In the genomic region with DNA sequence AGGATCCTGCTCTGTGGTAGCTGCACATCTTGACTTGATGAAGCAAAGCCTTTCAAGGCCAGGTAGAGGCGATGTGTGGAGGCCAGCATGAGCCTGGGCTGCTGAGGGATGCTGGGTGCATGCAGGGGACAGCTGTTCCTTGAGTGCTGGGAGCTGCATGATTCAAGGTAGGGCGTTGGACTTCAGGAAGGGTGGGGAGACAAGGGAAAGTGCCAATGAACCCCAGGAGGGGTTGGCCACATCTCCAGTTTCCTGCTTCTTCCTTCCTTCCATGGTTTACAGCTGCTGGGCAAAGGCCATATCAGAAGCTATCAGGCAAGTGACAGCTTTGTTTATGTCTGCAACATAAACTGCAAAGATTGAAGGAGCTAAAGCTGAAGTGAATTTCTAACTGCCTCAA, we compare ENCODE assay signal across 17 mouse cellular contexts. TPM values are rescaled to one million over a fixed set of nuclear protein-coding genes. Genes with fewer than 3 reads are reported as not detected.
DNase-seq lines count a peak whose midpoint lies in the region; ATAC-seq and TF ChIP-seq lines count a peak whose summit lies in the region.
"Had no signal": no experiment of that assay in that cellular context is flagged by ENCODE, and none has a peak within 500 bp of the region (broad histone marks: within the 10 kb centered on the region; RNA-seq: fewer than 3 reads in every experiment).

No protein-coding gene starts in this region.

- H3K4me1 ChIP-seq in embryonic facial prominence, embryonic 15.5 days = 0 out of 2 replicates have a peak, but pooled peaks cover 3% of the 10 kb centered on the region
- peaks cover 10% of the 10 kb centered on the region for H3K4me1 ChIP-seq in embryonic facial prominence, embryonic 10.5 days
- peaks cover 20% of the 10 kb centered on the region for H3K4me1 ChIP-seq in liver, embryonic 12.5 days
- H3K4me1 ChIP-seq in liver, postnatal 0 days (ENCODE audit: insufficient read depth) = peaks cover 20% of the 10 kb centered on the region
- H3K4me1 ChIP-seq: midbrain, embryonic 13.5 days had no signal

- no peak for ATAC-seq in embryonic facial prominence, embryonic 15.5 days (ENCODE audit: insufficient number of reproducible peaks, low FRiP score, low TSS enrichment, low read depth)
- no peak for ATAC-seq in liver, embryonic 12.5 days
- no peak for ATAC-seq in liver, postnatal 0 days
- ATAC-seq in granulocyte monocyte progenitor cell, adult 5-6 weeks (replicated peaks; ENCODE audit: poor library complexity, severe bottlenecking) = peak; percentile 10; the same call in 1 of the 2 replicates
- ATAC-seq: forebrain, embryonic 16.5 days; midbrain, embryonic 13.5 days had no signal

- TF ChIP-seq EP300 in liver, postnatal 0 days (IDR thresholded peaks at IDR 0.05; ENCODE audit: low read depth) = no peak

- no peak overlapping the region for H3ac ChIP-seq in myocyte (ENCODE audit: control insufficient read depth, insufficient read length)

- no peak overlapping the region for H3K4me2 ChIP-seq in embryonic facial prominence, embryonic 15.5 days (replicated peaks)
- no peak overlapping the region for H3K4me2 ChIP-seq in liver, embryonic 12.5 days
- H3K4me2 ChIP-seq in liver, postnatal 0 days (ENCODE audit: low read depth, low read length) = no peak overlapping the region
- H3K4me2 ChIP-seq in myocyte (ENCODE audit: low read depth) = peak overlapping the region; percentile 50
- H3K4me2 ChIP-seq: midbrain, embryonic 13.5 days had no signal

- no peaks in the 10 kb centered on the region for H3K27me3 ChIP-seq in embryonic facial prominence, embryonic 15.5 days
- H3K27me3 ChIP-seq in embryonic facial prominence, embryonic 10.5 days (replicated peaks; ENCODE audit: low read depth, poor library complexity, severe bottlenecking) = no peaks in the 10 kb centered on the region; the same call in 1 of the 2 replicates
- 0 out of 2 replicates have a peak, but pooled peaks cover 4% of the 10 kb centered on the region for H3K27me3 ChIP-seq in liver, embryonic 12.5 days (replicated peaks)
- no peaks in the 10 kb centered on the region for H3K27me3 ChIP-seq in liver, postnatal 0 days (ENCODE audit: insufficient read depth, low read length)
- no peaks in the 10 kb centered on the region for H3K27me3 ChIP-seq in myocyte (ENCODE audit: control insufficient read depth, insufficient read depth, insufficient read length)

- no peaks in the 10 kb centered on the region for H3K9me3 ChIP-seq in embryonic facial prominence, embryonic 15.5 days (replicated peaks)
- H3K9me3 ChIP-seq in embryonic facial prominence, embryonic 10.5 days = no peaks in the 10 kb centered on the region
- no peaks in the 10 kb centered on the region for H3K9me3 ChIP-seq in liver, embryonic 12.5 days (replicated peaks)
- H3K9me3 ChIP-seq in liver, postnatal 0 days (ENCODE audit: low read length) = no peaks in the 10 kb centered on the region
- H3K9me3 ChIP-seq: midbrain, embryonic 13.5 days had no signal

- no peak for TF ChIP-seq POLR2A in myocyte (IDR thresholded peaks at IDR 0.05; ENCODE audit: insufficient read length, low read depth)

- H3K27ac ChIP-seq in embryonic facial prominence, embryonic 15.5 days (replicated peaks) = 0 out of 2 replicates have a peak overlapping the region, but pooled peaks have one; percentile 3
- H3K27ac ChIP-seq in embryonic facial prominence, embryonic 10.5 days (replicated peaks) = no peak overlapping the region
- peak overlapping the region; percentile 10; the same call in 1 of the 2 replicates for H3K27ac ChIP-seq in liver, embryonic 12.5 days
- no peak overlapping the region for H3K27ac ChIP-seq in liver, postnatal 0 days (ENCODE audit: low read depth)
- H3K27ac ChIP-seq: liver, embryonic 14.5 days; midbrain, embryonic 13.5 days had no signal

- H3K36me3 ChIP-seq in embryonic facial prominence, embryonic 15.5 days = no peaks in the 10 kb centered on the region
- H3K36me3 ChIP-seq in embryonic facial prominence, embryonic 10.5 days (replicated peaks) = no peaks in the 10 kb centered on the region
- no peaks in the 10 kb centered on the region for H3K36me3 ChIP-seq in liver, embryonic 12.5 days
- H3K36me3 ChIP-seq in liver, postnatal 0 days (replicated peaks; ENCODE audit: insufficient read depth, low read length) = no peaks in the 10 kb centered on the region
- H3K36me3 ChIP-seq in myocyte (ENCODE audit: control insufficient read depth, insufficient read depth) = no peaks in the 10 kb centered on the region
- H3K36me3 ChIP-seq: midbrain, embryonic 13.5 days had no signal

- no peak for TF ChIP-seq CTCF in liver, postnatal 0 days (IDR thresholded peaks at IDR 0.05; ENCODE audit: low read depth)

- H3K4me3 ChIP-seq in embryonic facial prominence, embryonic 15.5 days (replicated peaks) = no peak overlapping the region
- H3K4me3 ChIP-seq in embryonic facial prominence, embryonic 10.5 days = no peak overlapping the region
- no peak overlapping the region for H3K4me3 ChIP-seq in liver, embryonic 12.5 days
- H3K4me3 ChIP-seq in liver, postnatal 0 days (ENCODE audit: low read depth, low read length) = no peak overlapping the region
- no peak overlapping the region for H3K4me3 ChIP-seq in myocyte
- H3K4me3 ChIP-seq: midbrain, embryonic 13.5 days had no signal

- WGBS in embryonic facial prominence, embryonic 15.5 days = 53% methylated on average over 2 of the region's 2 CpGs
- WGBS in embryonic facial prominence, embryonic 10.5 days = 65% methylated on average over 2 of the region's 2 CpGs
- 31% methylated on average over 2 of the region's 2 CpGs for WGBS in liver, embryonic 12.5 days (ENCODE audit: insufficient replicate concordance)
- WGBS in liver, postnatal 0 days (ENCODE audit: insufficient replicate concordance) = 46% methylated on average over 2 of the region's 2 CpGs

- no peak overlapping the region for H3K9ac ChIP-seq in embryonic facial prominence, embryonic 15.5 days
- H3K9ac ChIP-seq in liver, embryonic 12.5 days = no peak overlapping the region
- H3K9ac ChIP-seq in liver, postnatal 0 days (replicated peaks) = no peak overlapping the region
- H3K9ac ChIP-seq: liver, embryonic 14.5 days; midbrain, embryonic 13.5 days had no signal

- no peak for DNase-seq in embryonic facial prominence, embryonic 10.5 days (ENCODE audit: low spot score)
- no peak for DNase-seq in liver, postnatal 0 days
- DNase-seq in left cerebral cortex, adult 18-20 months (ENCODE audit: low spot score in 2 of 2) = no peak
- DNase-seq in retina, postnatal 1 day = no peak
- DNase-seq: adrenal gland, postnatal 14 days; cerebellum, adult 9-10 months; kidney, postnatal 25 days; left cerebral cortex, postnatal 4 days; right cerebral cortex, postnatal 25 days; thymus, postnatal 14 days had no signal

- H3K79me2 ChIP-seq in myocyte (ENCODE audit: control insufficient read depth, insufficient read depth) = no peaks in the 10 kb centered on the region

TF ChIP-seq in myocyte, 11 proteins besides CTCF, POLR2A, EP300 and RAD21:
- TF ChIP-seq USF1 (IDR thresholded peaks at IDR 0.05; ENCODE audit: low read depth) (no peak), MYOG (IDR thresholded peaks at IDR 0.05; ENCODE audit: control insufficient read depth in 1 of 3, insufficient read depth in 1 of 3, insufficient read length in 2 of 3, low read depth in 2 of 3) (peak; percentile 62 to 92 (median 74)), MYOD1 (IDR thresholded peaks at IDR 0.05; ENCODE audit: control insufficient read depth in 1 of 3, insufficient read length in 2 of 3, low read depth in 2 of 3) (peak in 2 of 3 experiments; percentile 72 to 88)
TF ChIP-seq in myocyte: peak in this region for 2.

RNA-seq across cellular contexts. Expression of a gene that starts 28.9 kb away (rescaled TPM):
- polyA plus RNA-seq in embryonic facial prominence, embryonic 15.5 days (2015; fragmentation: Nextera tagmentation; extraction: Ambion mirVana) = 2.5 and 3.6 TPM in 2 replicates
- 0.31 and 0.50 TPM in 2 replicates for polyA plus RNA-seq in embryonic facial prominence, embryonic 10.5 days (2016; fragmentation: Nextera tagmentation; extraction: Ambion mirVana)
- polyA plus RNA-seq in liver, embryonic 12.5 days (2016; fragmentation: Nextera tagmentation; extraction: Ambion mirVana) = 1.2 TPM in 2 replicates
- polyA plus RNA-seq in liver, postnatal 0 days (2015; fragmentation: Nextera tagmentation; extraction: Ambion mirVana) = 3.8 and 4.2 TPM in 2 replicates
- total RNA-seq in granulocyte monocyte progenitor cell, adult 5-6 weeks (2014; fragmentation: Nextera tagmentation) = 8.7 and 15.1 TPM in 2 replicates
- 6.2 and 7.8 TPM in 2 replicates for total RNA-seq in granulocyte monocyte progenitor cell, adult 5-6 weeks (2017)
- 20.8 TPM for polyA plus RNA-seq in myocyte (2012; fragmentation: generic; extraction: Trizol)
- 1 to 10 TPM; 1.5 to 1.6 TPM for total RNA-seq in left cerebral cortex, adult 18-20 months (2021)
- polyA plus RNA-seq: forebrain, embryonic 16.5 days had no signal

RNA-seq across cellular contexts. Expression of a gene that starts 51.1 kb away (rescaled TPM):
- polyA plus RNA-seq in embryonic facial prominence, embryonic 15.5 days (2015; fragmentation: Nextera tagmentation; extraction: Ambion mirVana) = 19.6 and 21.9 TPM in 2 replicates
- polyA plus RNA-seq in embryonic facial prominence, embryonic 10.5 days (2016; fragmentation: Nextera tagmentation; extraction: Ambion mirVana) = 18.7 and 20.9 TPM in 2 replicates
- 8.0 and 8.8 TPM in 2 replicates for polyA plus RNA-seq in liver, embryonic 12.5 days (2016; fragmentation: Nextera tagmentation; extraction: Ambion mirVana)
- polyA plus RNA-seq in liver, postnatal 0 days (2015; fragmentation: Nextera tagmentation; extraction: Ambion mirVana) = 7.4 and 7.8 TPM in 2 replicates
- 43.5 and 60.4 TPM in 2 replicates for total RNA-seq in granulocyte monocyte progenitor cell, adult 5-6 weeks (2014; fragmentation: Nextera tagmentation)
- 33.8 and 45.6 TPM in 2 replicates for total RNA-seq in granulocyte monocyte progenitor cell, adult 5-6 weeks (2017)
- polyA plus RNA-seq in myocyte (2012; fragmentation: generic; extraction: Trizol) = 5.7 TPM
- 10 to 100 TPM; 38.2 to 40.2 TPM for total RNA-seq in left cerebral cortex, adult 18-20 months (2021)

Comparison
In these comparisons a context has a peak if more than half of its experiments do, and no peak if none do; other contexts are left out.
1. H3K27ac ChIP-seq: peak in embryonic facial prominence, embryonic 15.5 days (single experiment) and liver, embryonic 12.5 days (single experiment); none in embryonic facial prominence, embryonic 10.5 days (single experiment) and liver, postnatal 0 days (single experiment).